Mouse (Mus musculus): Measurements from ENCODE around the gene Gm37240.

- TF ChIP-seq CTCF (IDR thresholded peaks at IDR 0.05; ENCODE audit: control insufficient read depth, insufficient read depth, low read length) (no peak), POLR2A (IDR thresholded peaks at IDR 0.05; ENCODE audit: borderline replicate concordance, control insufficient read depth, low read depth, low read length) (no peak)
Measured at GRCm38 (mm10) chr3:84672136-84672535, 1215.2 kb downstream of the Gm37240 start.
